Mouse (Mus musculus) regulatory T cell (primary cell): Measurements from ENCODE around the gene BC028528.
"Not testable (repeated sequence)": the region's sequence is repeated elsewhere in the genome, so short reads cannot be mapped to it uniquely, and the experiment has no call there.

Experiments used
- in situ Hi-C: fragments of 300-600 bp; cut with MboI, MseI; formaldehyde crosslinking; loops from one replicate; pipeline ENCODE4 v1.15.1; 2025; ENCODE audit warnings: high pct_unique_total_duplicates

Gene BC028528

GRCm38 (mm10) chr3:95905146-95905939 is 13.5 kb upstream of the BC028528 start:
- in situ Hi-C loops: no loop called here

GRCm38 (mm10) chr3:95904568-95904967 is 12.8 kb upstream of the BC028528 start, which contains the start of gene Car14:
Gene Car14 (minus strand): TSS chr3:95904691.
- in situ Hi-C loops: loop anchor here (5.0 kb wide), 1 partner anchor 37 kb away; no protein-coding TSS in a partner anchor

GRCm38 (mm10) chr3:95903753-95904502 is 12.1 kb upstream of the BC028528 start:
- in situ Hi-C loops: loop anchor here (5.0 kb wide), 1 partner anchor 37 kb away; no protein-coding TSS in a partner anchor

GRCm38 (mm10) chr3:95902643-95903042 is 10.8 kb upstream of the BC028528 start:
- in situ Hi-C loops: loop anchor here (5.0 kb wide), 1 partner anchor 35 kb away; no protein-coding TSS in a partner anchor

- in situ Hi-C loops: loop anchor here (5.0 kb wide), 1 partner anchor 35 kb away; no protein-coding TSS in a partner anchor
These were observed 10.5 kb upstream of the BC028528 start for GRCm38 (mm10) chr3:95902373-95902625.

- in situ Hi-C loops: loop anchor here (5.0 kb wide), 1 partner anchor 34 kb away; no protein-coding TSS in a partner anchor
These were observed 10.0 kb upstream of the BC028528 start for GRCm38 (mm10) chr3:95901616-95902372.

- in situ Hi-C loops: loop anchor here (5.0 kb wide), 1 partner anchor 33 kb away; no protein-coding TSS in a partner anchor
These were observed 8.2 kb upstream of the BC028528 start for GRCm38 (mm10) chr3:95899800-95900524.

- in situ Hi-C loops: not testable (repeated sequence)
These were observed 3.7 kb upstream of the BC028528 start for GRCm38 (mm10) chr3:95895501-95895900.

- in situ Hi-C loops: no loop called here
These were observed 2.7 kb upstream of the BC028528 start for GRCm38 (mm10) chr3:95894317-95895160.

GRCm38 (mm10) chr3:95893606-95894316 is 2.0 kb upstream of the BC028528 start, which contains the start of gene Aph1a:
Gene Aph1a (plus strand): TSS chr3:95893969.
- in situ Hi-C loops: not testable (repeated sequence)

- in situ Hi-C loops: no loop called here
These were observed 1.3 kb upstream of the BC028528 start for GRCm38 (mm10) chr3:95893126-95893525.

- in situ Hi-C loops: no loop called here
These were observed 554 bp upstream of the BC028528 start for GRCm38 (mm10) chr3:95892066-95893052.

- in situ Hi-C loops: no loop called here
These were observed 2.1 kb downstream of the BC028528 start for GRCm38 (mm10) chr3:95889664-95890063.

- in situ Hi-C loops: no loop called here
These were observed 4.2 kb downstream of the BC028528 start for GRCm38 (mm10) chr3:95887596-95887995.

- in situ Hi-C loops: no loop called here
These were observed 7.4 kb downstream of the BC028528 start for GRCm38 (mm10) chr3:95884400-95884799.

GRCm38 (mm10) chr3:95882816-95883425 is 8.9 kb downstream of the BC028528 start:
- in situ Hi-C loops: no loop called here

GRCm38 (mm10) chr3:95881979-95882815 is 9.6 kb downstream of the BC028528 start, which contains the start of gene Ciart:
Gene Ciart (minus strand): TSS chr3:95882251.
- in situ Hi-C loops: no loop called here
